Mouse (Mus musculus): ENCODE data around the gene Fgf8.

Fgf8 gene

GRCm38 (mm10) chr19:45725677-45726277 lies 16.9 kb downstream of the Fgf8 start:
- DNase-seq (ENCODE audit: low spot score) = no peak

- no peak for DNase-seq (ENCODE audit: low spot score)
These were observed 20.5 kb downstream of the Fgf8 start for GRCm38 (mm10) chr19:45722188-45722587.

GRCm38 (mm10) chr19:45718286-45718685 lies 24.4 kb downstream of the Fgf8 start:
- DNase-seq (ENCODE audit: low spot score) = no peak

GRCm38 (mm10) chr19:45717493-45718220 lies 25.1 kb downstream of the Fgf8 start:
- no peak for DNase-seq (ENCODE audit: low spot score)

GRCm38 (mm10) chr19:45708704-45709103 lies 34.0 kb downstream of the Fgf8 start:
- DNase-seq (ENCODE audit: low spot score) = no peak

- DNase-seq (ENCODE audit: low spot score) = no peak
These were observed 46.5 kb downstream of the Fgf8 start for GRCm38 (mm10) chr19:45696281-45696600.

- no peak for DNase-seq (ENCODE audit: low spot score)
These were observed 47.0 kb downstream of the Fgf8 start for GRCm38 (mm10) chr19:45695496-45696280.

- DNase-seq (ENCODE audit: low spot score) = no peak
These were observed 48.7 kb downstream of the Fgf8 start for GRCm38 (mm10) chr19:45694056-45694455.

- no peak for DNase-seq (ENCODE audit: low spot score)
These were observed 50.5 kb downstream of the Fgf8 start for GRCm38 (mm10) chr19:45692211-45692610.

- DNase-seq (ENCODE audit: low spot score) = no peak
These were observed 51.6 kb downstream of the Fgf8 start for GRCm38 (mm10) chr19:45691001-45691535.

- DNase-seq (ENCODE audit: low spot score) = no peak
These were observed 55.7 kb downstream of the Fgf8 start for GRCm38 (mm10) chr19:45687001-45687400.
